Mouse (Mus musculus) liver, embryonic 14 days (tissue): ENCODE results near the gene Actr5. TPM values are rescaled to one million over a fixed set of nuclear protein-coding genes. Genes with fewer than 3 reads are reported as not detected.

Experiments used
- polyA plus RNA-seq: library from polyadenylated mRNA; depleted of rRNA; stranded (reverse); fragments of >200 nt; gene quantifications from 2 replicates; pipeline ENCODE4 v1.2.3, GENCODE M21; 2012; rRNA removed

Gene Actr5
- polyA plus RNA-seq = 3.3 and 3.7 TPM in 2 replicates

GRCm38 (mm10) chr2:158624718-158625222 is at the start of gene Actr5:
Actr5 (plus strand) TSS chr2:158624888.

GRCm38 (mm10) chr2:158610488-158611325 is 14.0 kb upstream of the Actr5 start, which contains the start of gene Slc32a1:
Slc32a1 (plus strand) TSS chr2:158610767.

GRCm38 (mm10) chr2:158665098-158665497 is 40.4 kb downstream of the Actr5 start, which contains the start of gene Ppp1r16b:
Ppp1r16b (plus strand) TSS chr2:158665398.

Other genes starting within 250 kb of the Actr5 start
- gene Snhg11, start 249.2 kb upstream of the Actr5 start, polyA plus RNA-seq = 2.1 and 2.3 TPM in 2 replicates
- gene Ralgapb, start 215.0 kb upstream of the Actr5 start, polyA plus RNA-seq = 4.8 and 5.3 TPM in 2 replicates
- gene Adig, start 122.3 kb upstream of the Actr5 start, polyA plus RNA-seq = not detected in 2 replicates
- 0.34 TPM in 1 of 2 replicates, not detected in the other for gene Arhgap40, start 112.1 kb upstream of the Actr5 start, polyA plus RNA-seq
- 0.02 TPM in 1 of 2 replicates, not detected in the other for gene Slc32a1, start 14.1 kb upstream of the Actr5 start, polyA plus RNA-seq
- 0.25 and 0.32 TPM in 2 replicates for gene Ppp1r16b, start 40.5 kb downstream of the Actr5 start, polyA plus RNA-seq
- gene Fam83d, start 143.2 kb downstream of the Actr5 start, polyA plus RNA-seq = 10.6 and 12.2 TPM in 2 replicates
- 4.8 and 5.2 TPM in 2 replicates for gene Dhx35, start 169.9 kb downstream of the Actr5 start, polyA plus RNA-seq